Mouse (Mus musculus) right cerebral cortex, adult 2 months (tissue): ENCODE data around the gene Pigk.
A peak's percentile ranks its signal among the peaks of the same experiment; 100 is the strongest.

Source experiments
- DNase-seq, 2 experiments: peaks; one replicate each; pipeline ENCODE4 v3.0.0; 2021 to 2022; ENCODE audit warnings: low spot score in 2 of 2

Pigk gene

GRCm38 (mm10) chr3:152842648-152843047 lies 128.7 kb downstream of the Pigk start:
- no peak for DNase-seq

- no peak for DNase-seq
Measured at GRCm38 (mm10) chr3:152843925-152844324, 130.0 kb downstream of the Pigk start.

GRCm38 (mm10) chr3:152855006-152855614 lies 141.2 kb downstream of the Pigk start:
- DNase-seq = no peak

DNA sequence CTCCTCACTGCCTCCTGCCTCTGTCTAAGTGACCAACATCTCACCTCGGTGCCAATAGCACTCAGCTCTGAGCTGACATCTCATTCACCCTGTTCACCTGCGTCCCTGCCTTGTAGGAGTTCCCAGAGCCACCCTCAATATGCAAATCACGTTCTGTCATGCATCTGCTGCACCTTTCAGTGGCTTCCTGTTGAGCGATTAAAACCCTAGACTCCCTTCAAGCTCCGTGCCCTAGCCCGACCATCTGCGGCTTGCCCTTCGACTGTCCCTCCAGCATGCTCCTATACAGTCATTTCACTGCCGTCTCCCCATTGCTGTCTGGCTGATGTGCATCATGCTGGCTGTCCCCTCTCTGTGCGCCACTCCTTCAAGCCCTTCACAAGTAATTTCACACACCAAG lies 142.2 kb downstream of the Pigk start:
- DNase-seq = no peak

GRCm38 (mm10) chr3:152861450-152861849 lies 147.6 kb downstream of the Pigk start:
- DNase-seq = no peak

- DNase-seq = no peak
Measured at GRCm38 (mm10) chr3:152861978-152862377, 148.1 kb downstream of the Pigk start.

DNA sequence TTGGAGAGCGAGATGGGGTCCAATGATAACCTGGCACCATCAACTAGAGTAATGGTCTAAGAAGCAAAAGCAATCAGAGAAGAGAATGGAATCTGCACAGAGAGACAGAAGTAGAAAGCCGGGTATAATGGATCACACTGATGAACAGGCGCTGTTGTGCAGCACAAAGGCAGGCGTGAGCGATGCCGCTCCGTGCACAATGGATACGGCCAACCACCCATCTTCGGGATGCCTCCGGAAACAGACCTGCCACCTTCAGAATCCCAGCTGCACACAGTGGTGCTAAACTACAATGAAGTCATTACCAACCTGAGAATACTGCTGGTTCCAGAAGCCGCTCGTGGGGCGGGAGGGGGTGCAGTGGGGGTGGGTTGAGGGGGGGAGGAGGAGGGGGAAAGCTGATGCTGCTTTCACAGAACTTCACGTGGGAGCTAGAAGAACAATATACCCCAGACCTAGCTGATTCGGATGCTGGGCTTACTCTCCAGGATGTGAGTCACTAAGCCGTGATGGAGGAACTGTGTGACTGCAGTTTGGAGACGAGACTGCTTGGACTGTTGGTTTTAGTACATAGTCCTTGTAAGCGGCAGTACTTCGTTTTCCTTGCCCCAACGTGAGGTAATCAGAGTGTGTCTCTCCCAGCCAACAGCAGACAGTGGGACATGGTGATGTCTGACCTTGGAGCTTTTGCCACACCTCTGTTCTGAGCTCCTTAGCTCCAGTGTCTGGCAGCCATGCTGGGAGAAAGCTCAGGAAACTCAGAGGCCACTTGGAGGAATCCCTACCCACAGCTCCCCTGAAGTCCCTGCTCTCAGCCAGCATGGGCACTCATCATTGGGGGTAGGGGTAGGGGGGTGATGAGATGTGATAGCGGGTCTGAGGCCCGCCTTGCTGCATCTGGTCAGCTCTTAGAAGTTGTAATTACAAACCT lies 152.4 kb downstream of the Pigk start:
- DNase-seq = peak in 1 of 2 experiments; percentile 41

- peak; percentile 45 to 50 for DNase-seq
Measured at GRCm38 (mm10) chr3:152867654-152868525, 154.0 kb downstream of the Pigk start.

- no peak for DNase-seq
Measured at GRCm38 (mm10) chr3:152872054-152872453, 158.2 kb downstream of the Pigk start.

DNA sequence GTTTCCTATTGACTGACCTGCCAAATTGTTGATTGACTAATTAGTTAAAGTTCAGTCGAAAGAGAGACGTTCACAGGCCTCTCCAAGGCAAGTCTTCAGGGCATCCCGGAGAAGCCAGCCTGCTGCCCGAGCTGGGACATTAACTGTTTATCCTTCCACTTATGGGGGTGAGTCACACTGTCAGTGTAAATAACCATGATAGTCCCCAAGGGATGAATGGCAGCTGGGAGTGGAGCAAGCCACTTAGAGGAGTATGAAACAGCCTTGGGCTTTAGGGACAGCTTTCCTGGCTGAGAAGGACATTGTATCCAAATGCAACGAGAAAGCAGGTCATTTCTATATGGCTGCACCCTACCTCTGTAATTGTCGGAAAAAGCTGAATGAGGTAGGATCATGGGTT lies 158.7 kb downstream of the Pigk start:
- no peak for DNase-seq

- peak; percentile 46 to 65 for DNase-seq
Measured at GRCm38 (mm10) chr3:152874431-152875355, 160.8 kb downstream of the Pigk start.

DNA sequence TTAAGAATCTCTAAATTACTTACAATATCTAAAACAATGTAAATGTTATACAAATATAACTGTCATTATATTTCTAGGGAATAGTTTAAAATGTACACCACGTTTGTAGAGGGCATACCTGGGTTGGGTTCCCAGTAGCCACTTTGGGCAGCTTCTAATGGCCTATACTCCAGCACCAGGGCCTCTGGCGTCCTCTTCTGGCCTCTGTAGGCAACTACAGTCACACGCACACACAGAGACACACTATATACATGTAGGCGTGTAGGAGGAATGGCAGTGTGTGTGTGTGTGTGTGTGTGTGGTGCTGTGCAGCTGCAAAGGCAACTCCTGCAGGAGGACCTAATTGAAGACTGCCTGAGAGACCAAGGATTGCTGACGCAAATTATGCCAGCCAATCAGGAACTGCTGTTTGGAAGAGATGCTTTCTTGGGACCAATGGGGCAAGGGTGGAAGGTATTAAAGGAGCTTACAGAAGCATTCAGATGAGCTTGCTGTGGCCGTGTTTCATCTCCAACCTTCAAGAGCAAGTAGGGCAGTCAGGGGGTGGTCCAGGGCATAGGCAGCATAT lies 161.9 kb downstream of the Pigk start:
- no peak for DNase-seq

DNA sequence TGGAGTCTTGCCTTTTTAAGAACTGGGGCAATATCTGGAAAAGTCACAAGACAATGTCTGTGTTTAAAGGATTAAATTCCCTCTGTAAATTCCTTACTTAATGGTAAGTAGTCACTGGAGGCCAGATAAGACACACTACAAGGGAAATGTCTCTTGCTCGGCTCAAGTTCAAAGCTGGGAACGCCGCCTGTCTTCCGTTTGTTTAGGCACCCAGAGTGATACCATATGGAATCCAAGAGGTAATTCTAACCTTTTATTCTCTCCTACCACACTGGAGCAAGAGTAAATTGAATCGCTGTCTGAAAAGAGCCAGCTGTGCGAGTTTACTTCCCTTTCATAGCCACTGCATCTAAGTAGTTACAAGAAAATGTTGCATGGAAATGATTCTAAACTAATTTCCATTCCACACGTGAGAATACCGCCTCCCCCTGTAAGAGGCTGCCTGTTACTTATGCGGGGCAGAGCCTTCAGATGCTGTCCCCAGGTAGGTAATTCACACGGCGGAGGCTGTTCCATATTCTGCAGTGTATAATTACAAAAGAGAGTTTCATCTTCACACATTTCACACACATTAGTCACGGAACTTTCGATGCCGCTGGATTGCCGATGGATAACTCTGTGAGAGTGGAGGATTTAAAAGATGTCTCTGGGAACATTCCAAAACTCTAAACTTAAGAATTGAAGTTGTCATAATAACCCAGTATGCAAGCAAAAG lies 166.4 kb downstream of the Pigk start:
- DNase-seq = peak; percentile 41 to 44

- no peak for DNase-seq
Measured at GRCm38 (mm10) chr3:152881706-152882105, 167.8 kb downstream of the Pigk start.

DNA sequence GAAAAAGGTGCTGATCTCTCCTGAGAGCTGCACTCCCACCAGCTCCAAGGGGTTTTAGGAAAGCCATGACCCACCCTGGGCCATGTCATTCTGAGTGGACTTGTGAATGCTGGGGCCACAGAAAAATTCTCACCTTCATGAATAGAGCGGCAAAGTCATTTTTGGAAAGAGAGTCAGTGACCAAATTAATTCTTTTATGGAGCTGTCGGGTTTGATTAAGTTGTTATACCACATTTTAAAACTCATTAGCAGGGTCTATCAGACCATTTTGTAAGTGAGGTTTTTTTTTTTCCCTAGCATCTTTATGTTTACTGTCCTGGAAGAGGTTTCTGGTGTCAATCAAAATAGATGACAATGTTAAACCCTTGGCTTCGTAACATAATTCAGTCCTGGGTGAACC lies 169.7 kb downstream of the Pigk start:
- DNase-seq = no peak

DNA sequence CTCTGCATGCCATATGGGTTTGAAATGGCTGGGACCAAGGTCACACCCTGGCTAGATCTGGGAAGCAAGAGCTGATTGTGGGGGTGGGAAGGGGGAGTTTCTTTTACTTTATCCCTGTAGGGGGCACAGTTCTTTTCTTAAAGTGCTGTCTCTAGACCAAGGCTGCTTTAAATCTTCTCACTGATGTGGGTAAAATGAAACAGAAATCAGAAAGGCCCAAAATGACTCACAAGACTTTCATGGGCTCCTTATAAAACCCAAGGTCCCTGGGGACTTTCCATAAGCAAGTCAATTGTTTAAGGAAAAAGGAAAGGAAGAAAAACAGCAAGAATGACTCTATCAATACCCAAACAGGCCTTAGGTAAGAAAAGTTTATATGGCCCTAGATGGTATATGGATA lies 172.8 kb downstream of the Pigk start:
- no peak for DNase-seq

GRCm38 (mm10) chr3:152888116-152888515 lies 174.2 kb downstream of the Pigk start:
- DNase-seq = no peak

- no peak for DNase-seq
Measured at GRCm38 (mm10) chr3:152894935-152895334, 181.0 kb downstream of the Pigk start.

DNA sequence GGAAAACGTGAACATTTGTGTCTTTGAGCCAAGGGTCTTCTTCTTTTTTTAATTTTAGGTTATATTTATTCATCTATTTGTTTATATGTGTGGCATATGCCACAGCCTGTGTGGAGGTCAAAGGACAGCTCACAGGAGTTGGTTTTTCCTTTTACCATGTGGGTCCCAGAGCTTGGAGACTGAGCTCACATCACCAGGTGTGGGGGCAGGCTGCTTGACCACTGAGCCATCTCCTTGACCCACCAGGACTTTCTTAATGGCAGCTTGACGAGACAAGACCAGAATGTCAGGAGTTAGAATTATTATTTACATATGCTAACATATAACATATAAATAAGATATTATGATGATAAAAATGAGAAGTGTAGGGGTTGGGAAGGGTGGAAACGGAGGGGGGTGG lies 182.2 kb downstream of the Pigk start:
- no peak for DNase-seq

GRCm38 (mm10) chr3:152897196-152897595 lies 183.3 kb downstream of the Pigk start:
- no peak for DNase-seq
